Mouse (Mus musculus) small intestine, adult 2 months (tissue): Measurements from ENCODE around the gene Lamp5.

Experiments used
- CTCF ChIP-seq: fragments of 200-500 bp; IDR thresholded peaks from 2 replicates; pipeline ENCODE4 v1.5.1; 2012; ENCODE audit warnings: low read depth, mild to moderate bottlenecking, control low read depth, inconsistent platforms, low read length, moderate library complexity, mixed read lengths; ENCODE audit not compliant: insufficient replicate concordance, insufficient read length; ENCODE audit errors: extremely low read depth
- POLR2A ChIP-seq: fragments of 200-500 bp; IDR thresholded peaks from 2 replicates; pipeline ENCODE4 v1.6.1; 2012; ENCODE audit warnings: low read depth, mild to moderate bottlenecking, control low read depth, inconsistent platforms, low read length, moderate library complexity

- TF ChIP-seq CTCF: no peak
- TF ChIP-seq POLR2A: no peak
Measured at GRCm38 (mm10) chr2:136109038-136109363, 57.0 kb downstream of the Lamp5 start.
